Mouse (Mus musculus) midbrain, embryonic 16.5 days (tissue): ENCODE results near the gene Znrf1. TPM values are rescaled to one million over a fixed set of nuclear protein-coding genes. Genes with fewer than 3 reads are reported as not detected.

Source experiments
- ATAC-seq: fragments of 200-750 bp; cut with Nextera tagmentation; 2 replicates; pipeline ENCODE4 v1.8.0; 2017; ENCODE audit warnings: moderate TSS enrichment
- H3K27ac ChIP-seq: fragments of 300-500 bp; sonication (generic); 2 replicates; pipeline ENCODE4 v1.5.1; 2014; ENCODE audit warnings: mild to moderate bottlenecking, low read length, mixed read lengths
- H3K27me3 ChIP-seq: fragments of 300-500 bp; sonication (generic); 2 replicates; pipeline ENCODE4 v1.6.1; 2014; ENCODE audit warnings: low read depth, low read length, mixed read lengths; ENCODE audit not compliant: control insufficient read depth, insufficient read depth
- H3K36me3 ChIP-seq: fragments of 300-500 bp; sonication (generic); 2 replicates; pipeline ENCODE4 v1.6.1; 2014; ENCODE audit warnings: mild to moderate bottlenecking, low read length, moderate library complexity, mixed read lengths; ENCODE audit not compliant: control insufficient read depth, insufficient read depth
- H3K4me1 ChIP-seq: fragments of 300-500 bp; sonication (generic); 2 replicates; pipeline ENCODE4 v1.6.1; 2014; ENCODE audit warnings: mild to moderate bottlenecking, low read length, mixed read lengths; ENCODE audit not compliant: control insufficient read depth, insufficient read depth
- H3K4me2 ChIP-seq: fragments of 300-500 bp; sonication (generic); 2 replicates; pipeline ENCODE4 v1.6.1; 2014; ENCODE audit warnings: mild to moderate bottlenecking, low read length, mixed read lengths
- H3K4me3 ChIP-seq: fragments of 300-500 bp; sonication (generic); 2 replicates; pipeline ENCODE4 v1.5.1; 2014; ENCODE audit warnings: low read depth, mild to moderate bottlenecking, low read length, moderate library complexity, mixed read lengths
- H3K9ac ChIP-seq: fragments of 300-500 bp; sonication (generic); 2 replicates; pipeline ENCODE4 v1.6.1; 2014; ENCODE audit warnings: low read depth, low read length, mixed read lengths
- H3K9me3 ChIP-seq: fragments of 300-500 bp; sonication (generic); replicated peaks from 2 replicates; pipeline ENCODE4 v1.6.1; 2014; ENCODE audit warnings: mild to moderate bottlenecking, low read length, mixed read lengths; ENCODE audit not compliant: control insufficient read depth, poor library complexity, severe bottlenecking
- WGBS: fragments of 180-500 bp; shearing (Covaris S2); extraction: QIAGEN DNeasy Blood & Tissue Kit; methylation state at CpG from one replicate; pipeline ENCODE4 v1.1.7; 2014; 5-methylcytosine and 5-hydroxymethylcytosine counted together
- polyA plus RNA-seq: library from polyadenylated mRNA; unstranded; fragments of >200 nt; fragmentation: Nextera tagmentation; extraction: Ambion mirVana; gene quantifications from 2 replicates; pipeline ENCODE4 v1.2.1, GENCODE M21; 2015

Gene Znrf1
- polyA plus RNA-seq, 1 experiment from 2014 or later, result 73.4 TPM

- Histone ChIP-seq H3K9me3 (no peaks in the 10 kb centered on the region), H3K36me3 (no peaks in the 10 kb centered on the region), H3K27me3 (no peaks in the 10 kb centered on the region), H3K4me2 (no peak overlapping the region), H3K4me1 (peaks cover 7% of the 10 kb centered on the region; the same call in 1 of the 2 replicates), H3K9ac (no peak overlapping the region), H3K27ac (no peak overlapping the region), H3K4me3 (no peak overlapping the region)
- WGBS, result 92% methylated on average over 5 of the region's 5 CpGs
- no peak for ATAC-seq
These were observed 77.3 kb downstream of the Znrf1 start for GRCm38 (mm10) chr8:111613181-111613580.

GRCm38 (mm10) chr8:111614786-111615701 lies 79.1 kb downstream of the Znrf1 start:
- H3K9ac ChIP-seq, result no peak overlapping the region
- no peak for ATAC-seq
- 93% methylated on average over 6 of the region's 6 CpGs for WGBS
- no peak overlapping the region for H3K4me3 ChIP-seq
- no peak overlapping the region for H3K27ac ChIP-seq
- peaks cover 6% of the 10 kb centered on the region; the same call in 1 of the 2 replicates for H3K36me3 ChIP-seq
- H3K4me1 ChIP-seq, result peaks cover 7% of the 10 kb centered on the region; the same call in 1 of the 2 replicates
- H3K4me2 ChIP-seq, result no peak overlapping the region
- H3K27me3 ChIP-seq, result no peaks in the 10 kb centered on the region
- H3K9me3 ChIP-seq, result no peaks in the 10 kb centered on the region

GRCm38 (mm10) chr8:111617812-111618211 lies 81.9 kb downstream of the Znrf1 start:
- no peak overlapping the region for H3K4me2 ChIP-seq
- no peak overlapping the region for H3K27ac ChIP-seq
- ATAC-seq, result no peak
- no peaks in the 10 kb centered on the region for H3K9me3 ChIP-seq
- no peaks in the 10 kb centered on the region for H3K27me3 ChIP-seq
- WGBS, result 52% methylated on average over 6 of the region's 6 CpGs
- no peak overlapping the region for H3K9ac ChIP-seq
- H3K4me1 ChIP-seq, result peaks cover 7% of the 10 kb centered on the region; the same call in 1 of the 2 replicates
- H3K4me3 ChIP-seq, result no peak overlapping the region
- H3K36me3 ChIP-seq, result peaks cover 9% of the 10 kb centered on the region; the same call in 1 of the 2 replicates

GRCm38 (mm10) chr8:111618273-111618672 lies 82.4 kb downstream of the Znrf1 start:
- H3K4me2 ChIP-seq, result no peak overlapping the region
- H3K27me3 ChIP-seq, result no peaks in the 10 kb centered on the region
- H3K9me3 ChIP-seq, result no peaks in the 10 kb centered on the region
- H3K4me1 ChIP-seq, result peaks cover 7% of the 10 kb centered on the region; the same call in 1 of the 2 replicates
- peaks cover 9% of the 10 kb centered on the region; the same call in 1 of the 2 replicates for H3K36me3 ChIP-seq
- ATAC-seq, result no peak
- 96% methylated on average over 4 of the region's 4 CpGs for WGBS
- H3K9ac ChIP-seq, result no peak overlapping the region
- H3K4me3 ChIP-seq, result no peak overlapping the region
- H3K27ac ChIP-seq, result no peak overlapping the region

- H3K4me2 ChIP-seq, result no peak overlapping the region
- H3K27ac ChIP-seq, result no peak overlapping the region
- peaks cover 9% of the 10 kb centered on the region; the same call in 1 of the 2 replicates for H3K36me3 ChIP-seq
- no peak overlapping the region for H3K9ac ChIP-seq
- H3K9me3 ChIP-seq, result no peaks in the 10 kb centered on the region
- WGBS, result 65% methylated on average over 1 of the region's 1 CpGs
- H3K4me1 ChIP-seq, result peaks cover 7% of the 10 kb centered on the region; the same call in 1 of the 2 replicates
- no peak for ATAC-seq
- no peak overlapping the region for H3K4me3 ChIP-seq
- H3K27me3 ChIP-seq, result no peaks in the 10 kb centered on the region
These were observed 84.0 kb downstream of the Znrf1 start for GRCm38 (mm10) chr8:111619936-111620335.

GRCm38 (mm10) chr8:111622104-111622503 lies 86.2 kb downstream of the Znrf1 start:
- Histone ChIP-seq H3K4me2 (no peak overlapping the region), H3K4me3 (no peak overlapping the region), H3K9me3 (no peaks in the 10 kb centered on the region), H3K27me3 (no peaks in the 10 kb centered on the region), H3K27ac (no peak overlapping the region), H3K4me1 (no peaks in the 10 kb centered on the region), H3K36me3 (peaks cover 9% of the 10 kb centered on the region; the same call in 1 of the 2 replicates), H3K9ac (no peak overlapping the region)
- 56% methylated on average over 3 of the region's 3 CpGs for WGBS
- ATAC-seq, result no peak

- H3K9me3 ChIP-seq, result no peaks in the 10 kb centered on the region
- no peaks in the 10 kb centered on the region for H3K4me1 ChIP-seq
- H3K9ac ChIP-seq, result no peak overlapping the region
- ATAC-seq, result no peak
- 59% methylated on average over 10 of the region's 10 CpGs for WGBS
- H3K27ac ChIP-seq, result no peak overlapping the region
- H3K4me2 ChIP-seq, result no peak overlapping the region
- no peak overlapping the region for H3K4me3 ChIP-seq
- peaks cover 9% of the 10 kb centered on the region; the same call in 1 of the 2 replicates for H3K36me3 ChIP-seq
- no peaks in the 10 kb centered on the region for H3K27me3 ChIP-seq
These were observed 86.7 kb downstream of the Znrf1 start for GRCm38 (mm10) chr8:111622553-111622952.

GRCm38 (mm10) chr8:111624081-111624852 lies 88.4 kb downstream of the Znrf1 start:
- H3K4me3 ChIP-seq, result no peak overlapping the region
- no peaks in the 10 kb centered on the region for H3K9me3 ChIP-seq
- peaks cover 8% of the 10 kb centered on the region; the same call in 1 of the 2 replicates for H3K36me3 ChIP-seq
- no peak for ATAC-seq
- H3K27ac ChIP-seq, result no peak overlapping the region
- H3K27me3 ChIP-seq, result no peaks in the 10 kb centered on the region
- no peaks in the 10 kb centered on the region for H3K4me1 ChIP-seq
- no peak overlapping the region for H3K4me2 ChIP-seq
- WGBS, result 84% methylated on average over 12 of the region's 12 CpGs
- no peak overlapping the region for H3K9ac ChIP-seq
